Mouse (Mus musculus): ENCODE measurements around the gene Josd2. TPM values are rescaled to one million over a fixed set of nuclear protein-coding genes. Genes with fewer than 3 reads are reported as not detected.
A peak's percentile ranks its signal among the peaks of the same experiment; 100 is the strongest.

The Josd2 gene
- polyA plus RNA-seq, 1 experiment = 164 TPM

DNA sequence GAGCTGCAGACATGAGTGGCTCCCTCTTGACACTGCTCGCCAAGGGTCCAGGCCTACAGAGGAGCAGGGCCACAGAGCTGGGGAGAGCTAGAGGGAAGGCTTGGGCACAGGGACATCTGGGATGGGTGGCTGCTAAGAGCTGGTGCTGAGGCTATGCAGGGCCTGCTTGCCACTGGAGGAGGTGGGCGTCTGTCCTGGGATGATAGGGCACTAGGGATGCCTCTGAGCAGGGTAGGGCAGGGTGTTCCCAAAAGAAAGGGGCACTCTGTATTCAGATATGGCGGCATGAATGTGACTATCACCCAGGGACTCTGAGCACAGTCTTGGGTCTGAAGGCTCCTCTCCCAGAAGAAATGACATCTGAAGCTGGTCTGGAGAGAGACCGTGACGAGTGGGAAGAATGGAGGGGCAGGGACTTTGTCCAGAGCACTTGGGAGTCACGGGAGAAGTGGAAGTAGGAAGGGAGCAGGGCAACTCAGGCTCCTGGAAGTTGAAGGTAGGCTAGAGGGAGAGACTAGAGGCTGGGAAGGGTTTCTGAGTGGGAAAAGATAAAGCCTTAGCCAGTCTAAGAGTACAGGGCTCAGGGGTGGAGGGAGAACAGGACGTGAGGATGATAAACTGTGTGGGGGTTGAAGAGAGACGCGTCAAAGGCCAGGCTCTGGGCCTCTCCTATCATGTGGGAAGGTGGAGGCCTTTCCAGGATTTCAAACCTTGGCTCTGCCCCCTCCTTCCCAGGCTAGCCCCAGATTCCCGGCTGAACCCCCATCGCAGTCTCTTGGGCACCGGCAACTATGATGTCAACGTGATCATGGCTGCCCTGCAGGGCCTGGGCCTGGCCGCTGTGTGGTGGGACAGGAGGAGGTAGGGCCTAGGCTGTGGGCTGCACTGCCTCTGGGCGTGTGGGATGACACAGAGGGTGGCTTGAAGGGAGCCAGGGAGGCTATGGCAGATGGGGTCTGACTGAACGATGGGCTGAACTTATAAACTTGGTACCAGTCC, 2.2 kb downstream of the Josd2 start:
- DNase-seq = no peak
- no peak for TF ChIP-seq POLR2A (IDR thresholded peaks at IDR 0.05; ENCODE audit: borderline replicate concordance, extremely low read depth, low read depth, low read length)
- TF ChIP-seq CTCF (IDR thresholded peaks at IDR 0.05; ENCODE audit: insufficient read depth, low read length) = no peak
- no peak overlapping the region for H3K4me3 ChIP-seq (replicated peaks; ENCODE audit: extremely low read depth, low read depth, low read length)
- peaks cover 13% of the 10 kb centered on the region for H3K4me1 ChIP-seq (ENCODE audit: control insufficient read depth, insufficient read depth, low read length)
- 81% methylated on average over 16 of the region's 16 CpGs for WGBS

DNA sequence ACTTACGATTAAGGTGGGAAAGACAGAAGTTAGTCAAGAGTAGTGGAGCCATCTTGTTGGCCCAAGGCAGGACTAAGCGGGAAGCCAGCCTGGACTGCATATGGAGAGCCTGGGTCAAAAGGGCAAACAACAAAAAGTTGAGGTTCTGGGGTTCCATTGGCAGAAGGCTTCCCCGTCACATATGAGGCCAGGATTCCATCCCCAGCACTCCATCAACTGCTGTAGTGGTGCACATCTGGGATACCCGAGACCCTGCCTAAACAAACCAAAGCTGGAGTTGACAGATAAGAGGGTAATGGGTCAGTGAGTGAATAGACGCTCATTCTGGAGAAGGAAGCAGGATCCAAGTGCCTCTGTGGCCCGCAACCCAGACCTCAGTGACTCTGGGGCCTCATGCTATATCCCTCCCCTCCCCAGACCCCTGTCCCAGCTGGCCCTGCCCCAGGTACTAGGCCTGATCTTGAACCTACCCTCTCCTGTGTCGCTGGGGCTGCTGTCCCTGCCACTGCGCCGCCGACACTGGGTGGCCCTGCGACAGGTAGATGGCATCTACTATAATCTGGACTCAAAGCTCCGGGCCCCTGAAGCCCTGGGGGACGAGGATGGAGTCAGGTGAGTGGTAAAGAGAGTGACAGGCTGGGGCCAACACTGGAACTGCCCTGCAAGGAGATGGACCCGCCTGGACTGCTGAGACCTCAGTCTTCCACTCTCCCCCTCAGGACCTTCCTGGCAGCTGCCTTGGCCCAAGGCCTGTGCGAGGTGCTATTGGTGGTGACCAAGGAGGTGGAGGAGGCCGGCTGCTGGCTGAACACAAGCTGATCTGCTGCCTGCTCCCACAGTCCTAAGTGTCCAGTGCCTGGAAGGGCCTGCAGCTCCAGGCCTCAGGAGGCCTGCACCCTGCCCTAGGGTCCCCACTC, 3.2 kb downstream of the Josd2 start:
- Histone ChIP-seq H3K4me1 (ENCODE audit: control insufficient read depth, insufficient read depth, low read length) (peaks cover 13% of the 10 kb centered on the region), H3K4me3 (replicated peaks; ENCODE audit: extremely low read depth, low read depth, low read length) (no peak overlapping the region)
- TF ChIP-seq CTCF (IDR thresholded peaks at IDR 0.05; ENCODE audit: insufficient read depth, low read length) (no peak), POLR2A (IDR thresholded peaks at IDR 0.05; ENCODE audit: borderline replicate concordance, extremely low read depth, low read depth, low read length) (no peak)
- DNase-seq = no peak
- WGBS = 71% methylated on average over 16 of the region's 16 CpGs

DNA sequence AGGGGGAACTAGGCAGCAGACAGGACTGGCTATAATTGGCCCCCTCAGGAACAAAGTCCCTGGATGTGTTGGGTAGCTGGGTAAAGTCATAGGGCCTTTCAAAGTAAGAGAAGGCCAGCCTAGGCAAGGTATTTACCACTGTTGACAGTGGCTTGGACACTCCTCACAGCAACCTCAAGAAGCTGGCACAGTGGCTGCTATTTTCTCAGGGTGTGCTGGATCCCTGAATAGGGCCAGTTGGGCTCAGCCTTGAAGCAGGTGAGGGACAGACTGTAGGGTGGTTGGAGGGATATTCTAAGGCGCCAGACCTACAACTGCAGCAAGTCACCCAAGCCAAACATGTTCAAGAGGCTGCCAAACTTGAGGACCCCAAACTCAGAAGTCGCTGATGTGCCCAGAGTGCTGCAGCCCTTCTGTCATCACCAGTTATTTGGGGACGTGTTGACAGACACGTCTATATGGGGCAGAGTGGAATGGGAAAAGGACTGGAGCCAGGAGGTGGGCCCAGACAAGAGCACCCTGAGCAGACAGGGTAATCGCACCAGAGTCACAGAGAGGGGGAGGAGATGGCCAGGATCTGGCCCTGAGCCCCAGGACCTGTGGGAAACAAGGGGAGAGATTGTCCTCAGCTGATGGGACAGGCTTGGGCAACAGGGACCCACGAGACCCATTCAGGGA, 4.2 kb downstream of the Josd2 start:
- WGBS = 23% methylated on average over 6 of the region's 6 CpGs
- TF ChIP-seq POLR2A (IDR thresholded peaks at IDR 0.05; ENCODE audit: borderline replicate concordance, extremely low read depth, low read depth, low read length) (peak; percentile 16; the same call in 1 of the 2 replicates), CTCF (IDR thresholded peaks at IDR 0.05; ENCODE audit: insufficient read depth, low read length) (no peak)
- no peak for DNase-seq
- H3K4me1 ChIP-seq (ENCODE audit: control insufficient read depth, insufficient read depth, low read length) = peaks cover 13% of the 10 kb centered on the region
- H3K4me3 ChIP-seq (replicated peaks; ENCODE audit: extremely low read depth, low read depth, low read length) = no peak overlapping the region

DNA sequence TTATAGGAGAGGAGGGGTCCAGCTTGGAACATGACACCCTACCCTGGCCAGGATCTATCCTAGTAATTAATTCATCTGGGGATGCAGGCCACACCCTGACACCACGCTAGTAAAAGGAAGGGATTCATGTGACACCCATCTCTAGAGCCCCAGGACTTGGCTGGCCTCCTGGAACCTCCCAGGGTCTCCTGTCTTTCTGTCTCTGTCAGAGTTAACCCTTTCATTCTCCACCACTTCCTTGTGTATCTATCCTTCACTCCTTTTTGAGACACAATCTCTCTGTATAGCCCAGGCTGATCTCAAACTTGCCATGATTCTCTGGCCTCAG, 4.7 kb downstream of the Josd2 start:
- no peak for DNase-seq
- TF ChIP-seq CTCF (IDR thresholded peaks at IDR 0.05; ENCODE audit: insufficient read depth, low read length) (no peak), POLR2A (IDR thresholded peaks at IDR 0.05; ENCODE audit: borderline replicate concordance, extremely low read depth, low read depth, low read length) (no peak)
- Histone ChIP-seq H3K4me1 (ENCODE audit: control insufficient read depth, insufficient read depth, low read length) (peaks cover 13% of the 10 kb centered on the region), H3K4me3 (replicated peaks; ENCODE audit: extremely low read depth, low read depth, low read length) (no peak overlapping the region)
- WGBS = 6% methylated on average over 1 of the region's 1 CpGs

DNA sequence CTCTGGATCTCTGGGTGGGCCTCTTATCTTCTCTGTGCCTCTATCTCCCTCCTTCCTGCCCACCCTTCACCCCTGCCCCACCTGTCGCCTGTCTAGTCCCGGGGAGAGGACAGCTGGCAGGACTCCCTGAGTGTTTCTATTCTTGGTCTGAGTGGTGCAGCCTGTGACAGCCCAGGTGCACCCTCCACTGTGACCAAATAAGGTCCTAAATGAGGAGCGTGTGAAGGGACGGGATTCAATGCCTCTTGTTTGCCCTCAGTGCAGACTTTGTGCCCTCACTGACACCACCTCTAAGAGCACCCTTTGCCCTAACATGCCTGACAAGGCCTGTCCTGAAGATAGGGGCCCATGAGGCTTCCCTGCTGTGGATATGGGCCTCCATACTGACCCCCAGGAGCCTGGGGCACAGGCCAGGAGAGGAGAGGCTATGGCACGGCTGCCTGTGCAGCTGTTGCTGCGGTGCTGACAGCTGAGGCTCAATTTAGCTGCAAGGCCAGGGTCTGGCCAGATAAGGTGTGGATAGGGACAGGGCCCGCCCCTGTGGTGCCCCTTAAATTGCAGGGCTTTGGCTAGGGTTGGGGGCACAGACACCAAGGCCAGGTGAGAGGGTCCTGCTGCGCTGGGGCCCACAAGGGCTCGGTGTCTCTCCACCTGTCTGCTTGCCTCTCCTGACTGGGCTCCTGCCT, 5.3 kb downstream of the Josd2 start:
- WGBS = 32% methylated on average over 9 of the region's 9 CpGs
- peak; percentile 21 for DNase-seq
- peaks cover 13% of the 10 kb centered on the region for H3K4me1 ChIP-seq (ENCODE audit: control insufficient read depth, insufficient read depth, low read length)
- no peak overlapping the region for H3K4me3 ChIP-seq (replicated peaks; ENCODE audit: extremely low read depth, low read depth, low read length)
- no peak for TF ChIP-seq POLR2A (IDR thresholded peaks at IDR 0.05; ENCODE audit: borderline replicate concordance, extremely low read depth, low read depth, low read length)
- TF ChIP-seq CTCF (IDR thresholded peaks at IDR 0.05; ENCODE audit: insufficient read depth, low read length) = no peak

DNA sequence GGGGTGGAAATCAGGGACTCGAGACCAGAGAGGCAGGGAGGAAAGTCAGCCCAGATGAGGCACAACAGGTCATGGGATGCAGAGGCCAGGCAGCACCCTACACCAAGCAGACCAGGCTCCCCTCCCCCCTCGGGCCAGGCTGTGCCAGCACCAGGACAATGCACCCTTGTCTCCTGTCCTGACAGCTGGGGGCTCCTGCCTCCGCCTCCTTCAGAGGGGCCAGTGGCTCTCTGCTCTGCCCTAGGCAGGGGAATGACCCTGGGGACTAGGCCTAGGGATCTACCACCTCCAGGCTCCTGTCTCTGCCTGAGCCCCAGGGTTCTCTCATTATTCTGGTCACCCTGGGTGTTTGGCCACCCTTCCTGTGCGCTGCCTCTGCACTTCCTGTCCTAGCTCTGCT, 6.6 kb downstream of the Josd2 start:
- no peak for DNase-seq
- TF ChIP-seq POLR2A (IDR thresholded peaks at IDR 0.05; ENCODE audit: borderline replicate concordance, extremely low read depth, low read depth, low read length) (no peak), CTCF (IDR thresholded peaks at IDR 0.05; ENCODE audit: insufficient read depth, low read length) (no peak)
- Histone ChIP-seq H3K4me1 (ENCODE audit: control insufficient read depth, insufficient read depth, low read length) (peaks cover 5% of the 10 kb centered on the region; the same call in 1 of the 2 replicates), H3K4me3 (replicated peaks; ENCODE audit: extremely low read depth, low read depth, low read length) (no peak overlapping the region)
- WGBS = 39% methylated on average over 4 of the region's 4 CpGs

DNA sequence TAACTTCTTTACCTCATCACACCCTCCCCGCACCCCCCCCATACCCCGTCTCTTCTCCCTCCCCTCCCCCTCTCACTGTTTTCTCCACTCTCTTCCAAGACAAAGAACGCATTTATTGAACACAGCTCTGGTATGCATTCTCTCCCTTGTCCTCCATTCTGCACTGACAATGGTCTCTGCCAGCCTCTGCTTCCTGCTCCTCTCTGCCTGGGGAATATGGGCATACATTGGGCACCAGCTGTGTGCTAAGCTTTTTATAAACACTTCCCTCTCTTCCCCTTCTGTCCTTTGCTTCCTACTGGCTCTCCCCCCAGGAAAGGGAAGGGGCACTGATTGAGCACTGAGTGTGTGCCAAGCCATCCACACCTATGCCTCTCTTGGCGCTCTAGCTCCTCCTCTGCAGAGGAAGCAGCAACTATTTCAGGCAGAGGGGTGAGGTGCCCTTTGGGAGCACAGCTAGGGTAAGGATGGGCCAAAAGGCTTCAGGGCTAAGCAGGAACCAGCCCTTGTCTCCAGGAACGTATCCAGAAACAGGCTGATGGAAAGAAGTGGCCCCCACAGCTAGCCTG, 7.3 kb downstream of the Josd2 start:
- no peak overlapping the region for H3K4me3 ChIP-seq (replicated peaks; ENCODE audit: extremely low read depth, low read depth, low read length)
- 24% methylated on average over 5 of the region's 5 CpGs for WGBS
- no peak for DNase-seq
- TF ChIP-seq CTCF (IDR thresholded peaks at IDR 0.05; ENCODE audit: insufficient read depth, low read length) = no peak
- no peak for TF ChIP-seq POLR2A (IDR thresholded peaks at IDR 0.05; ENCODE audit: borderline replicate concordance, extremely low read depth, low read depth, low read length)
- peaks cover 5% of the 10 kb centered on the region; the same call in 1 of the 2 replicates for H3K4me1 ChIP-seq (ENCODE audit: control insufficient read depth, insufficient read depth, low read length)

DNA sequence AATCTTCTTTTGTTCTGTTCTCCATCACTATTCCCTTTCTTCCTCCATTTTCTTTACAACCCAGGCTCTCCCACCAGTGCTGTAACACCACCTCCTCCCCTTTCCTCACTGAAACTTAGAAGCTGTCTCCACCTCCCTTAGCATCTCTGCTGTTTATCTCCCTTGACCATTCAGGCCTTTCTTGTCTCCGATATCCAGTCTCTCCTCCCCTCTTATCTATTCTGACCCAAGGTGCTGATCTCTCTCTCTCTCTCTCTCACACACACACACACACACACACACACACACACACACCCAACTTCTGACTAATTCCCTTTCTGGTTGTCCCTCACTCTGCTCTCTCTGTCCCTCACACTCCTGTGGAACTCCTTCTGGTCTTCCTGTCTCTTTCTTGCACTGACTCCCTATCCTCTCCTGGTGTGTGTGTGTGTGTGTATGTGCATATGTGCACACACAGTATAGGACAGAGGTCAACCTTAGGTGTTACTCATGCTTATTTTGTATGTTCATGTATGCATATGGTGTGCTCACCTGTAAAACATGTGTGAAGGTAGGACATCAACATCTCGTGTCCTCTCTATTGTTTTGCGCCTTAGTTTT, 15.2 kb downstream of the Josd2 start:
- TF ChIP-seq CTCF (IDR thresholded peaks at IDR 0.05; ENCODE audit: insufficient read depth, low read length) = no peak
- TF ChIP-seq POLR2A (IDR thresholded peaks at IDR 0.05; ENCODE audit: borderline replicate concordance, extremely low read depth, low read depth, low read length) = no peak
- no peak for DNase-seq
- no peaks in the 10 kb centered on the region for H3K4me1 ChIP-seq (ENCODE audit: control insufficient read depth, insufficient read depth, low read length)
- no peak overlapping the region for H3K4me3 ChIP-seq (replicated peaks; ENCODE audit: extremely low read depth, low read depth, low read length)
- WGBS = 57% methylated on average over 3 of the region's 3 CpGs

Measured in lung, adult 2 months (tissue).